In genomic region chr5:77004051-77004821, GRCm38 (mm10) we compare ENCODE assay signal across 22 mouse cellular contexts. TPM values are rescaled to one million over a fixed set of nuclear protein-coding genes. Genes with fewer than 3 reads are reported as not detected.
"Had no signal": no experiment of that assay in that cellular context is flagged by ENCODE, and none has a peak within 500 bp of the region (broad histone marks: within the 10 kb centered on the region; RNA-seq: fewer than 3 reads in every experiment).

Gene Arl9, plus strand, starts transcription at chr5:77004055.

- DNase-seq: kidney, adult 11 months; kidney, adult 8-10 months; kidney, postnatal 10 days; kidney, postnatal 36 days; layer of hippocampus, postnatal 36 days; liver, embryonic 13.5 days; lung, adult 2 months; right cerebral cortex, postnatal 4 days; thymus, adult 18-20 months; thymus, postnatal 36 days had no signal

- H3K27ac ChIP-seq: kidney, embryonic 15.5 days; left cerebral cortex, adult 2 months; liver, embryonic 13.5 days; midbrain, embryonic 12.5 days; midbrain, embryonic 15.5 days; neural tube, embryonic 13.5 days; stomach, postnatal 0 days had no signal

- H3K4me1 ChIP-seq: kidney, embryonic 15.5 days; liver, embryonic 13.5 days; midbrain, embryonic 12.5 days; midbrain, embryonic 15.5 days; neural tube, embryonic 13.5 days had no signal

- H3K9me3 ChIP-seq: kidney, embryonic 15.5 days; liver, embryonic 13.5 days; midbrain, embryonic 12.5 days; midbrain, embryonic 15.5 days; neural tube, embryonic 13.5 days had no signal

- H3K27me3 ChIP-seq: kidney, embryonic 15.5 days; liver, embryonic 13.5 days; midbrain, embryonic 12.5 days; midbrain, embryonic 15.5 days; neural tube, embryonic 13.5 days had no signal

- H3K9ac ChIP-seq: kidney, embryonic 15.5 days; liver, embryonic 13.5 days; midbrain, embryonic 12.5 days; midbrain, embryonic 15.5 days; neural tube, embryonic 13.5 days had no signal

- H3K4me2 ChIP-seq: kidney, embryonic 15.5 days; liver, embryonic 13.5 days; midbrain, embryonic 12.5 days; midbrain, embryonic 15.5 days; neural tube, embryonic 13.5 days had no signal

- H3K4me3 ChIP-seq: kidney, embryonic 15.5 days; left cerebral cortex, adult 2 months; liver, embryonic 13.5 days; midbrain, embryonic 12.5 days; midbrain, embryonic 15.5 days; neural tube, embryonic 13.5 days had no signal

RNA-seq across cellular contexts. Expression of gene Arl9, which starts in this region (rescaled TPM):
- total RNA-seq: layer of hippocampus, postnatal 10 days; layer of hippocampus, postnatal 36 days; left cerebral cortex, adult 2 months; left cerebral cortex, postnatal 10 days; left cerebral cortex, postnatal 36 days; liver, adult 2 months had no signal
- polyA plus RNA-seq: limb, embryonic 11.5 days; liver, embryonic 13.5 days; lung, adult 2 months; midbrain, embryonic 12.5 days; midbrain, embryonic 15.5 days; neural tube, embryonic 13.5 days; stomach, embryonic 14.5 days; stomach, postnatal 0 days had no signal
